Mouse (Mus musculus): Measurements from ENCODE around the gene Pabpc1l. TPM values are rescaled to one million over a fixed set of nuclear protein-coding genes. Genes with fewer than 3 reads are reported as not detected.

The Pabpc1l gene
- polyA plus RNA-seq, 2 experiments, result 0.22 TPM; not detected in 1

GRCm38 (mm10) chr2:164010496-164010895 lies 14.8 kb upstream of the Pabpc1l start:
- ATAC-seq (ENCODE audit: insufficient read depth), result no peak
- Histone ChIP-seq H3K9ac (replicated peaks) (no peak overlapping the region), H3K27ac (no peak overlapping the region), H3K9me3 (ENCODE audit: control insufficient read depth, low read length) (no peaks in the 10 kb centered on the region), H3K4me2 (ENCODE audit: low read depth) (no peak overlapping the region), H3K27me3 (ENCODE audit: control insufficient read depth, insufficient read depth, low read length) (no peaks in the 10 kb centered on the region), H3K4me1 (replicated peaks; ENCODE audit: control insufficient read depth in 2 of 2, insufficient read depth in 2 of 2, low read length in 1 of 2) (peaks cover 3 to 12% of the 10 kb centered on the region in 2 experiments; a peak in 3 of 4 replicates), H3K36me3 (replicated peaks; ENCODE audit: control insufficient read depth, insufficient read depth, low read depth) (peaks cover 28% of the 10 kb centered on the region), H3K4me3 (ENCODE audit: insufficient read depth in 1 of 2, low read depth in 2 of 2, low read length in 2 of 2) (no peak overlapping the region)
- WGBS (ENCODE audit: insufficient replicate concordance), result 63% methylated on average over 5 of the region's 5 CpGs
- TF ChIP-seq EP300 (IDR thresholded peaks at IDR 0.05; ENCODE audit: low read depth), result no peak
- no peak for TF ChIP-seq CTCF (IDR thresholded peaks at IDR 0.05; ENCODE audit: low read depth)
- no peak for DNase-seq (ENCODE audit: low read depth in 3 of 3, low spot score in 3 of 3)

GRCm38 (mm10) chr2:164010944-164011343 lies 14.3 kb upstream of the Pabpc1l start:
- Histone ChIP-seq H3K27me3 (ENCODE audit: control insufficient read depth, insufficient read depth, low read length) (no peaks in the 10 kb centered on the region), H3K4me1 (replicated peaks; ENCODE audit: control insufficient read depth in 2 of 2, insufficient read depth in 2 of 2, low read length in 1 of 2) (peaks cover 3 to 10% of the 10 kb centered on the region in 2 experiments; a peak in 3 of 4 replicates), H3K9me3 (ENCODE audit: control insufficient read depth, low read length) (no peaks in the 10 kb centered on the region), H3K36me3 (replicated peaks; ENCODE audit: control insufficient read depth, insufficient read depth, low read depth) (peaks cover 32% of the 10 kb centered on the region), H3K27ac (no peak overlapping the region), H3K4me2 (ENCODE audit: low read depth) (no peak overlapping the region), H3K4me3 (ENCODE audit: insufficient read depth in 1 of 2, low read depth in 2 of 2, low read length in 2 of 2) (no peak overlapping the region), H3K9ac (replicated peaks) (no peak overlapping the region)
- DNase-seq (ENCODE audit: low read depth in 3 of 3, low spot score in 3 of 3) (no peak), ATAC-seq (ENCODE audit: insufficient read depth) (no peak)
- TF ChIP-seq EP300 (IDR thresholded peaks at IDR 0.05; ENCODE audit: low read depth) (no peak), CTCF (IDR thresholded peaks at IDR 0.05; ENCODE audit: low read depth) (no peak)
- 64% methylated on average over 3 of the region's 3 CpGs for WGBS (ENCODE audit: insufficient replicate concordance)

- H3K4me2 ChIP-seq (ENCODE audit: low read depth), result no peak overlapping the region
- no peak overlapping the region for H3K27ac ChIP-seq
- no peak for DNase-seq (ENCODE audit: low read depth in 3 of 3, low spot score in 3 of 3)
- no peaks in the 10 kb centered on the region for H3K27me3 ChIP-seq (ENCODE audit: control insufficient read depth, insufficient read depth, low read length)
- no peak for ATAC-seq (ENCODE audit: insufficient read depth)
- peaks cover 46% of the 10 kb centered on the region for H3K36me3 ChIP-seq (replicated peaks; ENCODE audit: control insufficient read depth, insufficient read depth, low read depth)
- TF ChIP-seq CTCF (IDR thresholded peaks at IDR 0.05; ENCODE audit: low read depth), result no peak
- no peak for TF ChIP-seq EP300 (IDR thresholded peaks at IDR 0.05; ENCODE audit: low read depth)
- no peaks in the 10 kb centered on the region; a peak in 2 of 4 replicates for H3K4me1 ChIP-seq (replicated peaks; ENCODE audit: control insufficient read depth in 2 of 2, insufficient read depth in 2 of 2, low read length in 1 of 2)
- H3K4me3 ChIP-seq (ENCODE audit: insufficient read depth in 1 of 2, low read depth in 2 of 2, low read length in 2 of 2), result no peak overlapping the region
- no peaks in the 10 kb centered on the region for H3K9me3 ChIP-seq (ENCODE audit: control insufficient read depth, low read length)
- H3K9ac ChIP-seq (replicated peaks), result no peak overlapping the region
- 87% methylated on average over 16 of the region's 16 CpGs for WGBS (ENCODE audit: insufficient replicate concordance)
Measured at GRCm38 (mm10) chr2:164015304-164015703, 9.9 kb upstream of the Pabpc1l start.

- WGBS (ENCODE audit: insufficient replicate concordance), result 62% methylated on average over 3 of the region's 3 CpGs
- H3K9me3 ChIP-seq (ENCODE audit: control insufficient read depth, low read length), result no peaks in the 10 kb centered on the region
- H3K36me3 ChIP-seq (replicated peaks; ENCODE audit: control insufficient read depth, insufficient read depth, low read depth), result peaks cover 31% of the 10 kb centered on the region
- no peak overlapping the region for H3K4me2 ChIP-seq (ENCODE audit: low read depth)
- no peaks in the 10 kb centered on the region for H3K27me3 ChIP-seq (ENCODE audit: control insufficient read depth, insufficient read depth, low read length)
- no peaks in the 10 kb centered on the region; a peak in 1 of 4 replicates for H3K4me1 ChIP-seq (replicated peaks; ENCODE audit: control insufficient read depth in 2 of 2, insufficient read depth in 2 of 2, low read length in 1 of 2)
- ATAC-seq (ENCODE audit: insufficient read depth), result no peak
- no peak overlapping the region for H3K4me3 ChIP-seq (ENCODE audit: insufficient read depth in 1 of 2, low read depth in 2 of 2, low read length in 2 of 2)
- H3K27ac ChIP-seq, result no peak overlapping the region
- no peak overlapping the region for H3K9ac ChIP-seq (replicated peaks)
- TF ChIP-seq CTCF (IDR thresholded peaks at IDR 0.05; ENCODE audit: low read depth) (peak; percentile 39; the same call in 1 of the 2 replicates), EP300 (IDR thresholded peaks at IDR 0.05; ENCODE audit: low read depth) (no peak)
- DNase-seq (ENCODE audit: low read depth in 3 of 3, low spot score in 3 of 3), result no peak
Measured at GRCm38 (mm10) chr2:164018910-164019309, 6.3 kb upstream of the Pabpc1l start.

- no peak overlapping the region for H3K4me3 ChIP-seq (ENCODE audit: insufficient read depth in 1 of 2, low read depth in 2 of 2, low read length in 2 of 2)
- 65% methylated on average over 4 of the region's 4 CpGs for WGBS (ENCODE audit: insufficient replicate concordance)
- peaks cover 23% of the 10 kb centered on the region for H3K36me3 ChIP-seq (replicated peaks; ENCODE audit: control insufficient read depth, insufficient read depth, low read depth)
- H3K27me3 ChIP-seq (ENCODE audit: control insufficient read depth, insufficient read depth, low read length), result no peaks in the 10 kb centered on the region
- H3K4me2 ChIP-seq (ENCODE audit: low read depth), result no peak overlapping the region
- no peak overlapping the region for H3K9ac ChIP-seq (replicated peaks)
- no peak for DNase-seq (ENCODE audit: low read depth in 3 of 3, low spot score in 3 of 3)
- no peak overlapping the region for H3K27ac ChIP-seq
- no peak for ATAC-seq (ENCODE audit: insufficient read depth)
- no peaks in the 10 kb centered on the region; a peak in 1 of 4 replicates for H3K4me1 ChIP-seq (replicated peaks; ENCODE audit: control insufficient read depth in 2 of 2, insufficient read depth in 2 of 2, low read length in 1 of 2)
- no peaks in the 10 kb centered on the region for H3K9me3 ChIP-seq (ENCODE audit: control insufficient read depth, low read length)
- TF ChIP-seq CTCF (IDR thresholded peaks at IDR 0.05; ENCODE audit: low read depth) (no peak), EP300 (IDR thresholded peaks at IDR 0.05; ENCODE audit: low read depth) (no peak)
Measured at GRCm38 (mm10) chr2:164019943-164020342, 5.3 kb upstream of the Pabpc1l start.
